Mouse (Mus musculus): ENCODE results near the gene Alox12. TPM values are rescaled to one million over a fixed set of nuclear protein-coding genes. Genes with fewer than 3 reads are reported as not detected.

The Alox12 gene
- total and polyA plus RNA-seq, 3 experiments: 0.03 TPM; not detected in 2

DNA sequence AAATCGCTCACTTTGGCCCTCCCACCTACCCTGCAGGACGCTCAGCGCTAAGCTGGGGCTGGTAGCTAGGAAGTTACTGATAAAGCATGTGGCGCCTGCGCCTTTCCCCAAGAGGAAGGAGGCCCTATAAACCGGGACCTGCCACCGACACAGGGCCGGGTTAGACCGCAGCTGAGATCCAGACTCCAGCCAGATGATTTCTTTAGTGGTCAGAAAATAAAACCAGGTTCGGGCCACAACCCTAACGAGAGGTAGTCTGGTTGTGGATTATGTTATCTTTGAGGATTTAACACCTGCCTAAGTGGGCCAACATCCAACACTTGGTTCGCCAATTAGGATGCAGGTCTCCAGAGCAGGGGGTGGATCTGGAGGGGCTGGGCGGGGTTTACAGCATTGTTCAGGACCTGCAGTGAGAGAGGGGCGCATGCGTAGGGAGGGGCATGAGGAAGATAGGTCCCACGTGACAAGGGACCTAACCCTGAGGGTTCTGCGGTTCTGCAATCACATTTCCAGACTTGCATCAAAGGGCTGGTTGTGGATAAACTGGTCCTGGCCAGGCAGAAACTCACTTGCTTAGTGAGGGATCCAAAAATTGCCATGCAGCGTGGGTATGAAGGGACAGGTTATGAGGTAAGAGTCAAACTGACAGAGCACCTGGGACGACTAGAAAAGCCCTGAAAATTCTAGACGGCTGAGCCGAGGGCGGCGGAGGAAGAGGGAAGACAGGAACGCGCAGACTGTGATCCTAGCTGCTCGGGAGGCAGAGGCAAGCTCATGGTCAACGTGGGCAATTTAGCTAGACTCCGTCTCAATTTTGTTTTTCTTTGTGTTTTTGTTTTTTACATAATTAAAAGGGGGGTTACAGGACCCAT is 34.2 kb downstream of the Alox12 start, which contains the start of gene Slc16a13 (continued):
- TF ChIP-seq E2F4 (IDR thresholded peaks at IDR 0.05; ENCODE audit: borderline replicate concordance, low read depth, low read length) (no peak), ELF1 (IDR thresholded peaks at IDR 0.05; ENCODE audit: low read depth, low read length) (peak; percentile 58), POLR2AphosphoS5 (IDR thresholded peaks at IDR 0.05; ENCODE audit: borderline replicate concordance, low read depth, low read length) (peak; percentile 58; the same call in 1 of the 2 replicates), RAD21 (IDR thresholded peaks at IDR 0.05; ENCODE audit: low read depth, low read length) (no peak)

DNA sequence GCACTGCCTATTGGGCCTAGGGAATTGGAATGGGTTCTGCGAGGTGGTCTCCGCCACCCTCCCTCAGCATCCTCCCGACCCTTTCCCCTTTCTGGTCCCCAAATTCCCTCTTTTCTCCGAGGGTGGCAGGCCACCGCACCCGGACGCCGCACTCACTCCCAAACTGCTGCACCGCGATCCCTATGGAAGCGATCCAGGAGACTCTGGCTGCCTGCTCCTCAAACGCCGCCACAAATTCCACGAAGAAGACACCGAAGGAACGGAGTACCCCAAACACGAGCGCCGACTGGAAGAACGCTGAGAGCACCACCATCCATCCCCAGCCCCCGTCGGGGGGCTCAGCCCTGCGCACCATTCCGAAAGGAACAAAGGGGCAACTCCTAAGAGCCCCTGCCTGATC is 34.8 kb downstream of the Alox12 start:
- Histone ChIP-seq H3K27me3 (ENCODE audit: control insufficient read depth in 1 of 2, insufficient read depth in 2 of 2, low read length in 2 of 2) (no peaks in the 10 kb centered on the region), H3K4me1 (ENCODE audit: control insufficient read depth in 1 of 2, insufficient read depth in 2 of 2, low read length in 2 of 2) (peaks cover 5 to 7% of the 10 kb centered on the region in 2 experiments; a peak in 3 of 4 replicates), H3K9ac (ENCODE audit: control insufficient read depth, low read depth, low read length, poor library complexity, severe bottlenecking) (peak overlapping the region; percentile 81), H3K36me3 (ENCODE audit: control insufficient read depth in 1 of 2, insufficient read depth in 2 of 2, low read length in 2 of 2) (peaks cover 0 to 5% of the 10 kb centered on the region in 2 experiments; a peak in 2 of 4 replicates), H3K27ac (ENCODE audit: control insufficient read depth, low read depth, low read length) (peak overlapping the region; percentile 95), H3K4me3 (ENCODE audit: control insufficient read depth in 1 of 2, insufficient read depth in 1 of 2, low read depth in 2 of 2, low read length in 2 of 2) (peak overlapping the region; percentile 62 to 76), H3K9me3 (replicated peaks; ENCODE audit: insufficient read depth, low read length) (no peaks in the 10 kb centered on the region), H3K79me2 (ENCODE audit: control insufficient read depth, insufficient read depth, low read length, poor library complexity) (peaks cover 5% of the 10 kb centered on the region; the same call in 1 of the 2 replicates)
- TF ChIP-seq POLR2AphosphoS5 (IDR thresholded peaks at IDR 0.05; ENCODE audit: borderline replicate concordance, low read depth, low read length): no peak
- TF ChIP-seq POLR2A (IDR thresholded peaks at IDR 0.05; ENCODE audit: control insufficient read depth in 1 of 2, insufficient read depth in 1 of 2, low read depth in 1 of 2, low read length in 2 of 2, poor library complexity in 1 of 2): 0 out of 4 replicates have a peak, but pooled peaks of 1 of the 2 experiments have one; percentile 51
- no peak for TF ChIP-seq TAL1 (IDR thresholded peaks at IDR 0.05; ENCODE audit: low read length)
- TF ChIP-seq ZMIZ1 (IDR thresholded peaks at IDR 0.05; ENCODE audit: low read depth, low read length): no peak
- TF ChIP-seq MAFK (IDR thresholded peaks at IDR 0.05; ENCODE audit: borderline replicate concordance, low read depth, low read length): no peak
- 0 out of 2 replicates have a peak, but pooled peaks have one; percentile 36 for TF ChIP-seq MAZ (IDR thresholded peaks at IDR 0.05; ENCODE audit: low read depth, low read length)
- TF ChIP-seq KAT2A (conservative IDR thresholded peaks at IDR 0.05; ENCODE audit: low read depth, low read length): no peak
- no peak for TF ChIP-seq CHD2 (IDR thresholded peaks at IDR 0.05; ENCODE audit: low read length)
- TF ChIP-seq CTCF (IDR thresholded peaks at IDR 0.05 in 2 of 3, conservative IDR thresholded peaks at IDR 0.05 in 1 of 3; ENCODE audit: control insufficient read depth in 1 of 3, insufficient read depth in 1 of 3, low read depth in 2 of 3, low read length in 3 of 3, poor library complexity in 1 of 3, severe bottlenecking in 1 of 3): no peak
- TF ChIP-seq MYC (IDR thresholded peaks at IDR 0.05; ENCODE audit: low read depth, low read length): no peak
- TF ChIP-seq EP300 (IDR thresholded peaks at IDR 0.05; ENCODE audit: low read depth in 1 of 2, low read length in 2 of 2): no peak
- no peak for TF ChIP-seq USF1 (IDR thresholded peaks at IDR 0.05; ENCODE audit: low read depth, low read length)
- no peak for TF ChIP-seq NELFE (IDR thresholded peaks at IDR 0.05; ENCODE audit: low read depth, low read length)
- TF ChIP-seq HCFC1 (IDR thresholded peaks at IDR 0.05; ENCODE audit: low read depth, low read length): no peak
- no peak for TF ChIP-seq E2F4 (IDR thresholded peaks at IDR 0.05; ENCODE audit: borderline replicate concordance, low read depth, low read length)
- no peak for TF ChIP-seq CHD1 (IDR thresholded peaks at IDR 0.05; ENCODE audit: low read depth, low read length)
- TF ChIP-seq POLR2AphosphoS2 (IDR thresholded peaks at IDR 0.05; ENCODE audit: low read length): no peak
- no peak for TF ChIP-seq ELF1 (IDR thresholded peaks at IDR 0.05; ENCODE audit: low read depth, low read length)
- no peak for DNase-seq (ENCODE audit: low read depth, low spot score)
